Mouse (Mus musculus): ENCODE measurements around the gene Hipk1.

The Hipk1 gene

GRCm38 (mm10) chr3:103715762-103716693 is 75.3 kb downstream of the Hipk1 start:
- DNase-seq (ENCODE audit: inconsistent ontology term): peak; percentile 71

- DNase-seq (ENCODE audit: inconsistent ontology term): no peak
Observed at GRCm38 (mm10) chr3:103714942-103715341, 76.4 kb downstream of the Hipk1 start.

DNA sequence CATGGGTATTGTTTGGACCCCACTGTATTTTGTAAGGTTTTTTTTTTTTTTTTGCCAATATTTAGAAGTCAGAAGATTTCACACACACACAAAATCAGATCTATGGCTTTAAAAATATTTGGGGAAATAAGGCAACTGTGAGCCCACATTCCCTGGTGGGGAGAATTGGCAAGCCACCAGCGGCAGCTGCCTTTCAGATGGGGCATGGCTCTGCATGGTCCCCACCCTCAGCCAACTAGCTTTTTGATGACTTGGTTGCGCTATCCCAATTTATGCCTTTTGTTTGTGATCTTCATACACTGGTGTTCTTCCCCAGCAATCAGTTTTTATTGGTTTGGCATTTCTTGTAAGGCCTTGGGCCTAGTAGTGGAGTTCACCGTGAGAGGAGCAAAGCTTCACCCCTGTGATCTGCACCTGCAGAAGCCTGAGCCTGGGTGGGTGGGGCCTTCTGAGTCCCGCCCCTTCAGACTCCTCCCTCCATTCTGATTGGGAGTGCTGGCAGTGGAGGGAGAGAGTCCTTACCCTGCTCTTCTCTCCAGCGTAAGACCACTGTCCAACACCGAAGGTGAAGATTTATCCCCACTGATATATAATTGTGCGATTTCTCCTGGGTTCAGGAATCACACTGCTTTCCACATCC is 77.0 kb downstream of the Hipk1 start:
- DNase-seq (ENCODE audit: inconsistent ontology term): no peak

DNA sequence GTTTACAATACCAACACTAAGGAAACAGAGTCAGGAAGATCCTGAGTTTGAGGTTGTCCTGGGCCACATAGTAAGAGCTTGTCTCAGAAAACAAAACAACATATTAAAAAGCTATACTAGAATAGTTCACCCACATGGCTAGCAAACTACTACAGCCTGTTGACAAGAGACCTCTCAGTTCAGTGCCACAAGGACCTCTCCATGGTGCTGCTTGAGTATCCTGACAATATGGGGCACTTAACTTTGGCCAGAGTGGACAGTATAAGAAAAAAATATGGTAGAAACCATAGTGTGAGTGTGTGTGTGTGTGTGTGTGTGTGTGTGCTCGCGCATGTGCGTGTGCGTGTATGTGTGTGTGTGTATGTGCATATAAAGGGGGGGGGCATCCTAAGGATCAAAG is 79.2 kb downstream of the Hipk1 start:
- no peak for DNase-seq (ENCODE audit: inconsistent ontology term)

DNA sequence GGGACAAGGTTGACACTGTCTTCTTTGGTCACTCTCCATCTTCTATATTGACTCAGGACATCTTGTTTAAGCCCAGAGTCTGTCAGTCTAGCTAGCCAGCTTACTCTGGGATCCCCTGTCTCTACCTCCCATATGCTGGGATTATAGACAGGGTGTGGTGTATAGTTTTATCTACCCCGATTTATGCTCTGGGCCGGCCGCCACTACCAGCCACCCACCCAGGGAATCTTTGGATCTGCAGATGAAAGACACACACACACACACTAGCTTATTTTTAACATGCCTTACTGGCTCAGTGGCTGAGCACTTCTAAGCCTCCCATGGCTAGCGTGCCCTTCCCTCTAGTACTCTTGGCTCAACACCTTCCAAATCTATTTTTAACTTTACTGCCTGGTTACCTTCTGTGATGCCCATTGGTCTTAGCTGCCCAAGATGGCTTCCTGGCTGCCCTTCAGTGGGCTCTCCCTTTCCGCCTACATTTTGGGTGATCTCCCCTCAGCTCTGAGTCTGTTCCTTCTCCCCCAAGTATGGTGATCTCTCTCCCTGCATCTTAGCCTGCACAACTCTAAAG is 81.8 kb downstream of the Hipk1 start:
- DNase-seq (ENCODE audit: inconsistent ontology term): no peak

DNA sequence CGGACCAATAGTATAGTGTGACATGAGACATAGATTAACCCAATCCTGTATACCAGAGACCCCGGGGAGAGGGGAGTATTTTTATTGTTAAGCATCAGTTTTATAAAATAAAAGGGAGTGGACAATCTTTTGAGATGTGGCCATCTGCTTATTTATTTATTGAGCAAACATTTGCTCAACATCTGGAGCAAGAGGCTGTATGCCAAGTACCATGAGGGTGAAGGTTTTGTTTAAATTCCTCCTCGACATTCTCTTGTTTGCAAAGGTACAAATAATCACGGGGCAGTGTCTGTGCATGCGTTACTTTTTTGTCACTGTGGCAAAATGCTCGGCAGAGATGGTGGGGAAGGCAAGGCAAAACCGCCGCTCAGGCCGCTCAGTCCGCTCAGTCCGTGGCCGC is 85.9 kb downstream of the Hipk1 start:
- no peak for DNase-seq (ENCODE audit: inconsistent ontology term)

DNA sequence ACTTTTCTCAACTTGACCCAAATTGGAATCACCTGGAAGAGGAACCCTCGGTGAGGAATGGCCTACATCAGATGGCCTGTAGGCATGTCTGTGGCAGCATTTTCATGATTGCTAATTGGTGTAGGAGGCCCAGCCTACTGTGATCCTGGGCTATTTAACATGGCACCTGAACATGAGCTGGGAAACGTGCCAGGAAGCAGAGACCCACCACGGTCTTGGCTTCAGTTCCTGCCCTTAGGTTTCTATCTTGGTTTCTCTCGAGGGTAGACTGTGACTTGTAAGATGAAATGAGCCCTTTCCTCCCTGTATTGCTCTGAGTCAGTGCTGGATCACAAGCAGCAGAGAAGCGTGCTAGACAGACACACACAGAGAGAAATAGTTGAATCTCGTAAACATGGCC is 86.7 kb downstream of the Hipk1 start:
- no peak for DNase-seq (ENCODE audit: inconsistent ontology term)

DNA sequence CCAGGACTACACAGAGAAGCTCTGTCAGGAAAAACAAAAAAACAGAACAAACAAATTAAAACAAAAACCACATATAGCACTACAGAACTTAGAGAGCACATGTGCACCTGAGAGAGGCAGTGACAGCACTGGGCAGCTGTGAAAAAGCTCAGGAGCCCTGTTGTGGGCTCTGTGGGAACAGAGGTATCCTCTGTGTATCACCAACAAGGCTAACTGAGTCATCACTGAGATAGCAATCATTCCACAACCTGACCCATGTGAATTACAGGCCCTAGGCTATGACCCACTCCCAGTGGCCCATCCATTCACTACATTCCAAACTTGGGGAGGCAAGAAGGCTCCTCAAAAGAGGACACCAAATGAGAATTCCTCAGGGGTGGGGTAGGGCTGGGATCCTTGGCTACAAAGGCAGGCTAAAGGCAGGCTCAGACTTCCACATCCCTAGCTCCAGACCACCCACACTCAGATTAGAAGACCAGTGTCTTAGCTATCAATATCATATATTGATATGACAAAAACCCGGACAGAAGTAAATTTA is 94.9 kb downstream of the Hipk1 start:
- peak; percentile 80 for DNase-seq (ENCODE audit: inconsistent ontology term)

DNA sequence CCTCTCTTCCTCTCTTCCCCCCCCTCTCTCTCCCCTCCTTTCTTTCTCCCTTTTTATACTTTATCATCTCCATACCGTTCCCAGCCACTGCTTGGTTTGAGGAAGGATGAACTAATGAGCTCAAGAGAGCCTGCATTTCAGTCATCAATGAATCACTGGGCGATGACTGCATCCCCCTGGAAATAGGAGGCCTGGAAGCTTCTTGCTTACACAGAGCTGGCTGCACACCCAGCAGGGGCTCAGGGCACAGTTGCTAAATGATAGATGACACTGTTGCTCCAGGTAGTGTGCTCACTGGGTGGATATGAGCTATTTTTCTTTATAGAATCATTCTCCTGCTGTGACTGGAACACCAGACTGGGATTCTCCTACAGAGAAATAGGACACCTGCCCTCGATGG is 95.8 kb downstream of the Hipk1 start:
- peak; percentile 50 for DNase-seq (ENCODE audit: inconsistent ontology term)

DNA sequence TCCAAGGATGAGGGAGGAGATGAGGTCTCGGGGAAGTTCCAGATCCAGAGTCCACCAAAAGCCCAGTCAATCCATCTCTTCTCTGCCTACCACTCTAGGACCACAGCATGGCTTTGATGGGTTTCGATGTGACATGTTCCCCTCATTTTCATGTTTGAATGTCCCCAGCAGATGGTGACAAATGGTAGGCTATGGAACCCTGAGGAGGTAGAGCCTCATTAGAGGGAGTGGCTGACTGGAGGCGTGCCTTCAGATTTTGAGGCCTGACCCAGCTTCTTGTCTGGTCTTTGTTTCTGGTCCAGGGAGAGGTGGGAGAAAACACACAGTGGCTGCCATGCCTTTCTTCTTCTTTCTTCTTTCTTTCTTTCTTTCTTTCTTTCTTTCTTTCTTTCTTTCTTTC is 100.9 kb downstream of the Hipk1 start:
- DNase-seq (ENCODE audit: inconsistent ontology term): peak; percentile 11
